32 mouse cellular contexts compared by ENCODE assay signal in genomic region chr8:107109816-107110435, GRCm38 (mm10). TPM values are rescaled to one million over a fixed set of nuclear protein-coding genes. Genes with fewer than 3 reads are reported as not detected.
DNase-seq lines count a peak whose midpoint lies in the region; ATAC-seq and TF ChIP-seq lines count a peak whose summit lies in the region.
"Had no signal": no experiment of that assay in that cellular context is flagged by ENCODE, and none has a peak within 500 bp of the region (broad histone marks: within the 10 kb centered on the region; RNA-seq: fewer than 3 reads in every experiment).

No protein-coding gene starts in this region.

- TF ChIP-seq CTCF in intestine, postnatal 0 days (IDR thresholded peaks at IDR 0.05; ENCODE audit: low read depth), result peak; percentile 14; the same call in 1 of the 2 replicates
- TF ChIP-seq CTCF in midbrain, postnatal 0 days (IDR thresholded peaks at IDR 0.05), result 0 out of 2 replicates have a peak, but pooled peaks have one; percentile 16
- TF ChIP-seq CTCF in stomach, postnatal 0 days (IDR thresholded peaks at IDR 0.05; ENCODE audit: low read depth), result peak; percentile 34

- no peak for DNase-seq in midbrain, postnatal 0 days (ENCODE audit: low spot score)
- peak; percentile 63 for DNase-seq in R1 (ENCODE audit: low read depth, low spot score)
- DNase-seq in stomach, postnatal 0 days (ENCODE audit: low spot score), result no peak
- no peak for DNase-seq in testis, postnatal 14 days (ENCODE audit: low spot score)
- no peak for DNase-seq in frontal cortex, adult 2 months (ENCODE audit: extremely low spot score in 1 of 2, low spot score in 1 of 2)
- DNase-seq: B cell, adult 2 months; cerebellum, adult 11 months; cerebellum, adult 9-11 months; forebrain, postnatal 0 days; gastrocnemius, postnatal 36 days; kidney, adult 8-10 months; kidney, postnatal 36 days; thymus, adult 2 months had no signal

- no peaks in the 10 kb centered on the region for H3K27me3 ChIP-seq in intestine, postnatal 0 days (replicated peaks; ENCODE audit: control insufficient read depth, insufficient read depth, low read length)
- H3K27me3 ChIP-seq in intestine, embryonic 15.5 days (replicated peaks), result no peaks in the 10 kb centered on the region
- no peaks in the 10 kb centered on the region for H3K27me3 ChIP-seq in midbrain, postnatal 0 days (ENCODE audit: insufficient read depth, low read length)
- no peaks in the 10 kb centered on the region for H3K27me3 ChIP-seq in midbrain, embryonic 16.5 days (ENCODE audit: control insufficient read depth, insufficient read depth, low read depth, low read length)
- H3K27me3 ChIP-seq in stomach, postnatal 0 days (ENCODE audit: control insufficient read depth, insufficient read depth, low read length), result no peaks in the 10 kb centered on the region
- H3K27me3 ChIP-seq: hindbrain, embryonic 12.5 days; lung, embryonic 15.5 days; midbrain, embryonic 12.5 days; neural tube, embryonic 12.5 days; stomach, embryonic 15.5 days had no signal

- no peak for TF ChIP-seq EP300 in stomach, postnatal 0 days (optimal IDR thresholded peaks at IDR 0.05)

- no peaks in the 10 kb centered on the region for H3K4me1 ChIP-seq in intestine, postnatal 0 days (replicated peaks; ENCODE audit: control insufficient read depth, insufficient read depth, low read length)
- H3K4me1 ChIP-seq in intestine, embryonic 15.5 days (replicated peaks), result peaks cover 12% of the 10 kb centered on the region; the same call in 1 of the 2 replicates
- no peaks in the 10 kb centered on the region for H3K4me1 ChIP-seq in midbrain, postnatal 0 days (ENCODE audit: insufficient read depth, low read length)
- no peaks in the 10 kb centered on the region for H3K4me1 ChIP-seq in midbrain, embryonic 16.5 days (ENCODE audit: control insufficient read depth, insufficient read depth, low read length)
- no peaks in the 10 kb centered on the region for H3K4me1 ChIP-seq in stomach, postnatal 0 days (replicated peaks; ENCODE audit: control insufficient read depth, insufficient read depth)
- H3K4me1 ChIP-seq: neural tube, embryonic 12.5 days had no signal

- H3K4me3 ChIP-seq in intestine, postnatal 0 days (ENCODE audit: low read depth, low read length), result no peak overlapping the region
- H3K4me3 ChIP-seq in intestine, embryonic 15.5 days (replicated peaks), result no peak overlapping the region
- no peak overlapping the region for H3K4me3 ChIP-seq in midbrain, postnatal 0 days (ENCODE audit: low read depth, low read length)
- H3K4me3 ChIP-seq in midbrain, embryonic 16.5 days (ENCODE audit: low read depth, low read length), result no peak overlapping the region
- no peak overlapping the region for H3K4me3 ChIP-seq in stomach, postnatal 0 days (ENCODE audit: low read depth, low read length)
- H3K4me3 ChIP-seq: hindbrain, embryonic 12.5 days; left cerebral cortex, adult 2 months; midbrain, embryonic 12.5 days; neural tube, embryonic 12.5 days had no signal

- no peak overlapping the region for H3K27ac ChIP-seq in intestine, postnatal 0 days (ENCODE audit: low read depth, low read length)
- no peak overlapping the region for H3K27ac ChIP-seq in intestine, embryonic 15.5 days
- no peak overlapping the region for H3K27ac ChIP-seq in midbrain, postnatal 0 days (ENCODE audit: low read depth, low read length)
- H3K27ac ChIP-seq in midbrain, embryonic 16.5 days (ENCODE audit: low read length), result no peak overlapping the region
- H3K27ac ChIP-seq in stomach, postnatal 0 days (replicated peaks), result no peak overlapping the region
- H3K27ac ChIP-seq: hindbrain, embryonic 12.5 days; left cerebral cortex, adult 2 months; liver, embryonic 14.5 days; lung, embryonic 15.5 days; macrophage; neural tube, embryonic 12.5 days; stomach, embryonic 15.5 days had no signal

- H3K36me3 ChIP-seq in intestine, postnatal 0 days (ENCODE audit: control insufficient read depth, insufficient read depth), result no peaks in the 10 kb centered on the region
- no peaks in the 10 kb centered on the region for H3K36me3 ChIP-seq in intestine, embryonic 15.5 days
- no peaks in the 10 kb centered on the region for H3K36me3 ChIP-seq in midbrain, postnatal 0 days (ENCODE audit: insufficient read depth, low read length)
- H3K36me3 ChIP-seq in midbrain, embryonic 16.5 days (ENCODE audit: control insufficient read depth, insufficient read depth, low read length), result no peaks in the 10 kb centered on the region
- no peaks in the 10 kb centered on the region for H3K36me3 ChIP-seq in stomach, postnatal 0 days (ENCODE audit: control insufficient read depth, insufficient read depth, low read length)
- H3K36me3 ChIP-seq: embryonic facial prominence, embryonic 10.5 days; hindbrain, embryonic 12.5 days; lung, embryonic 15.5 days; midbrain, embryonic 12.5 days; neural tube, embryonic 12.5 days; stomach, embryonic 15.5 days had no signal

- 77% methylated on average over 5 of the region's 5 CpGs for WGBS in intestine, postnatal 0 days
- WGBS in intestine, embryonic 15.5 days, result 76% methylated on average over 5 of the region's 5 CpGs
- 83% methylated on average over 5 of the region's 5 CpGs for WGBS in midbrain, postnatal 0 days
- WGBS in midbrain, embryonic 16.5 days, result 88% methylated on average over 5 of the region's 5 CpGs
- WGBS in stomach, postnatal 0 days, result 85% methylated on average over 5 of the region's 5 CpGs

- H3K9ac ChIP-seq in intestine, postnatal 0 days (ENCODE audit: low read depth, low read length), result no peak overlapping the region
- H3K9ac ChIP-seq in intestine, embryonic 15.5 days, result no peak overlapping the region
- H3K9ac ChIP-seq in midbrain, postnatal 0 days (replicated peaks; ENCODE audit: low read length, poor library complexity, severe bottlenecking), result no peak overlapping the region
- no peak overlapping the region for H3K9ac ChIP-seq in midbrain, embryonic 16.5 days (ENCODE audit: low read depth, low read length)
- no peak overlapping the region for H3K9ac ChIP-seq in stomach, postnatal 0 days (ENCODE audit: low read length)
- H3K9ac ChIP-seq: forebrain, postnatal 0 days; hindbrain, embryonic 12.5 days; liver, embryonic 14.5 days; midbrain, embryonic 12.5 days; neural tube, embryonic 12.5 days; stomach, embryonic 15.5 days had no signal

- no peak for ATAC-seq in intestine, postnatal 0 days
- no peak for ATAC-seq in intestine, embryonic 15.5 days
- no peak for ATAC-seq in midbrain, postnatal 0 days (ENCODE audit: low FRiP score)
- ATAC-seq in midbrain, embryonic 16.5 days, result no peak
- no peak for ATAC-seq in stomach, postnatal 0 days (ENCODE audit: low FRiP score, low TSS enrichment)
- ATAC-seq: forebrain, postnatal 0 days had no signal

- H3K9me3 ChIP-seq in intestine, postnatal 0 days (ENCODE audit: control insufficient read depth), result no peaks in the 10 kb centered on the region
- no peaks in the 10 kb centered on the region for H3K9me3 ChIP-seq in intestine, embryonic 15.5 days
- H3K9me3 ChIP-seq in midbrain, postnatal 0 days (ENCODE audit: low read length), result no peaks in the 10 kb centered on the region
- no peaks in the 10 kb centered on the region for H3K9me3 ChIP-seq in midbrain, embryonic 16.5 days (replicated peaks; ENCODE audit: control insufficient read depth, low read length, poor library complexity, severe bottlenecking)
- H3K9me3 ChIP-seq in stomach, postnatal 0 days (ENCODE audit: control insufficient read depth, low read length), result no peaks in the 10 kb centered on the region
- H3K9me3 ChIP-seq: embryonic facial prominence, embryonic 10.5 days; hindbrain, embryonic 12.5 days; lung, embryonic 15.5 days; midbrain, embryonic 12.5 days; neural tube, embryonic 12.5 days; stomach, embryonic 15.5 days had no signal

- H3K4me2 ChIP-seq in intestine, postnatal 0 days (replicated peaks; ENCODE audit: low read depth), result no peak overlapping the region
- no peak overlapping the region for H3K4me2 ChIP-seq in intestine, embryonic 15.5 days (replicated peaks)
- no peak overlapping the region for H3K4me2 ChIP-seq in midbrain, postnatal 0 days (ENCODE audit: low read depth, low read length, poor library complexity, severe bottlenecking)
- H3K4me2 ChIP-seq in midbrain, embryonic 16.5 days (ENCODE audit: low read length), result no peak overlapping the region
- no peak overlapping the region for H3K4me2 ChIP-seq in stomach, postnatal 0 days (replicated peaks; ENCODE audit: low read depth)
- H3K4me2 ChIP-seq: hindbrain, embryonic 12.5 days; midbrain, embryonic 12.5 days; neural tube, embryonic 12.5 days had no signal

RNA-seq across cellular contexts. Expression of gene Terf2, which starts 13.6 kb away (rescaled TPM):
- 11.2 and 12.1 TPM in 2 replicates for polyA plus RNA-seq in intestine, postnatal 0 days (2015; fragmentation: Nextera tagmentation; extraction: Ambion mirVana)
- polyA plus RNA-seq in intestine, embryonic 15.5 days (2015; fragmentation: Nextera tagmentation; extraction: Ambion mirVana), result 14.8 and 16.4 TPM in 2 replicates
- total RNA-seq in midbrain, postnatal 0 days (2014; rRNA removed), result 20.4 and 22.7 TPM in 2 replicates
- 24.1 and 25.7 TPM in 2 replicates for polyA plus RNA-seq in midbrain, postnatal 0 days (2015; fragmentation: Nextera tagmentation; extraction: Ambion mirVana)
- polyA plus RNA-seq in midbrain, embryonic 16.5 days (2015; fragmentation: Nextera tagmentation; extraction: Ambion mirVana), result 26.4 and 28.3 TPM in 2 replicates
- 12.1 and 12.7 TPM in 2 replicates for polyA plus RNA-seq in stomach, postnatal 0 days (2015; fragmentation: Nextera tagmentation; extraction: Ambion mirVana)
- 33.2 and 34.8 TPM in 2 replicates for polyA plus RNA-seq in frontal cortex, adult 2 months (2012; rRNA removed)

RNA-seq across cellular contexts. Expression of gene Cyb5b, which starts 40.5 kb away (rescaled TPM):
- polyA plus RNA-seq in intestine, postnatal 0 days (2015; fragmentation: Nextera tagmentation; extraction: Ambion mirVana), result 93.2 and 103 TPM in 2 replicates
- 139 and 144 TPM in 2 replicates for polyA plus RNA-seq in intestine, embryonic 15.5 days (2015; fragmentation: Nextera tagmentation; extraction: Ambion mirVana)
- 103 and 120 TPM in 2 replicates for total RNA-seq in midbrain, postnatal 0 days (2014; rRNA removed)
- 89.7 and 91.4 TPM in 2 replicates for polyA plus RNA-seq in midbrain, postnatal 0 days (2015; fragmentation: Nextera tagmentation; extraction: Ambion mirVana)
- 120 and 124 TPM in 2 replicates for polyA plus RNA-seq in midbrain, embryonic 16.5 days (2015; fragmentation: Nextera tagmentation; extraction: Ambion mirVana)
- polyA plus RNA-seq in stomach, postnatal 0 days (2015; fragmentation: Nextera tagmentation; extraction: Ambion mirVana), result 52.6 and 52.9 TPM in 2 replicates
- 108 TPM in 2 replicates for polyA plus RNA-seq in frontal cortex, adult 2 months (2012; rRNA removed)

RNA-seq across cellular contexts. Expression of gene Tmed6, which starts 44.5 kb away (rescaled TPM):
- 10.5 and 11.2 TPM in 2 replicates for polyA plus RNA-seq in intestine, postnatal 0 days (2015; fragmentation: Nextera tagmentation; extraction: Ambion mirVana)
- polyA plus RNA-seq in intestine, embryonic 15.5 days (2015; fragmentation: Nextera tagmentation; extraction: Ambion mirVana), result 34.2 and 73.3 TPM in 2 replicates
- total RNA-seq in midbrain, postnatal 0 days (2014; rRNA removed), result not detected in 2 replicates
- polyA plus RNA-seq in midbrain, postnatal 0 days (2015; fragmentation: Nextera tagmentation; extraction: Ambion mirVana), result not detected in 2 replicates
- polyA plus RNA-seq in midbrain, embryonic 16.5 days (2015; fragmentation: Nextera tagmentation; extraction: Ambion mirVana), result not detected in 2 replicates
- 79.6 and 81.7 TPM in 2 replicates for polyA plus RNA-seq in stomach, postnatal 0 days (2015; fragmentation: Nextera tagmentation; extraction: Ambion mirVana)
- polyA plus RNA-seq in frontal cortex, adult 2 months (2012; rRNA removed), result not detected in 2 replicates
- total RNA-seq: adrenal gland, adult 18-20 months; common myeloid progenitor, adult 5-6 weeks; forebrain, postnatal 0 days; gastrocnemius, postnatal 36 days; heart, adult 8-10 months; heart, postnatal 25 days; left cerebral cortex, adult 2 months; left cerebral cortex, postnatal 36 days had no signal
- polyA plus RNA-seq: embryonic facial prominence, embryonic 10.5 days; forebrain, postnatal 0 days; heart, embryonic 14.5 days; hindbrain, embryonic 12.5 days; limb, embryonic 14.5 days; macrophage; midbrain, embryonic 12.5 days; neural tube, embryonic 12.5 days had no signal

RNA-seq across cellular contexts. Expression of gene Nip7, which starts 53.2 kb away (rescaled TPM):
- 42.8 and 44.7 TPM in 2 replicates for polyA plus RNA-seq in intestine, postnatal 0 days (2015; fragmentation: Nextera tagmentation; extraction: Ambion mirVana)
- 92.5 and 97.3 TPM in 2 replicates for polyA plus RNA-seq in intestine, embryonic 15.5 days (2015; fragmentation: Nextera tagmentation; extraction: Ambion mirVana)
- total RNA-seq in midbrain, postnatal 0 days (2014; rRNA removed), result 24.3 and 30.8 TPM in 2 replicates
- 59.1 and 60.1 TPM in 2 replicates for polyA plus RNA-seq in midbrain, postnatal 0 days (2015; fragmentation: Nextera tagmentation; extraction: Ambion mirVana)
- polyA plus RNA-seq in midbrain, embryonic 16.5 days (2015; fragmentation: Nextera tagmentation; extraction: Ambion mirVana), result 65.9 and 67.8 TPM in 2 replicates
- polyA plus RNA-seq in stomach, postnatal 0 days (2015; fragmentation: Nextera tagmentation; extraction: Ambion mirVana), result 49.5 and 49.9 TPM in 2 replicates
- 30.2 and 37.5 TPM in 2 replicates for polyA plus RNA-seq in frontal cortex, adult 2 months (2012; rRNA removed)

RNA-seq across cellular contexts. Expression of gene Cog8, which starts 53.4 kb away (rescaled TPM):
- 21.6 and 25.4 TPM in 2 replicates for polyA plus RNA-seq in intestine, postnatal 0 days (2015; fragmentation: Nextera tagmentation; extraction: Ambion mirVana)
- polyA plus RNA-seq in intestine, embryonic 15.5 days (2015; fragmentation: Nextera tagmentation; extraction: Ambion mirVana), result 39.3 and 40.4 TPM in 2 replicates
- 46.2 and 89.6 TPM in 2 replicates for total RNA-seq in midbrain, postnatal 0 days (2014; rRNA removed)
- polyA plus RNA-seq in midbrain, postnatal 0 days (2015; fragmentation: Nextera tagmentation; extraction: Ambion mirVana), result 32.4 and 36.1 TPM in 2 replicates
- 37.7 and 39.5 TPM in 2 replicates for polyA plus RNA-seq in midbrain, embryonic 16.5 days (2015; fragmentation: Nextera tagmentation; extraction: Ambion mirVana)
- 22.2 and 24.1 TPM in 2 replicates for polyA plus RNA-seq in stomach, postnatal 0 days (2015; fragmentation: Nextera tagmentation; extraction: Ambion mirVana)
- polyA plus RNA-seq in frontal cortex, adult 2 months (2012; rRNA removed), result 34.5 and 35.6 TPM in 2 replicates

Comparison
In these comparisons a context has a peak if more than half of its experiments do, and no peak if none do; other contexts are left out.
1. RNA of gene Tmed6, which starts 44.5 kb away (polyA plus RNA-seq): 79.6 to 81.7 TPM in stomach, postnatal 0 days, 34.2 to 73.3 TPM in intestine, embryonic 15.5 days and 10.5 to 11.2 TPM in intestine, postnatal 0 days; not detected in midbrain, postnatal 0 days, not detected in midbrain, embryonic 16.5 days and not detected in frontal cortex, adult 2 months; every median in the first group is over 10 times any median in the second.
2. Peak in every context shown above with its lines, with median percentiles within 50 percentile points of each other: CTCF ChIP-seq.